Mouse (Mus musculus) cerebellum, postnatal 25 days (tissue): ENCODE data around the gene Slc4a2.
A peak's percentile ranks its signal among the peaks of the same experiment; 100 is the strongest.

Experiments used
- DNase-seq, 2 experiments: peaks; one replicate each; pipeline ENCODE4 v3.0.0; 2021; ENCODE audit warnings: mixed read lengths in 2 of 2

The Slc4a2 gene

GRCm38 (mm10) chr5:24470600-24470999 lies 47.0 kb downstream of the Slc4a2 start:
- DNase-seq, result peak; percentile 88 to 92

DNA sequence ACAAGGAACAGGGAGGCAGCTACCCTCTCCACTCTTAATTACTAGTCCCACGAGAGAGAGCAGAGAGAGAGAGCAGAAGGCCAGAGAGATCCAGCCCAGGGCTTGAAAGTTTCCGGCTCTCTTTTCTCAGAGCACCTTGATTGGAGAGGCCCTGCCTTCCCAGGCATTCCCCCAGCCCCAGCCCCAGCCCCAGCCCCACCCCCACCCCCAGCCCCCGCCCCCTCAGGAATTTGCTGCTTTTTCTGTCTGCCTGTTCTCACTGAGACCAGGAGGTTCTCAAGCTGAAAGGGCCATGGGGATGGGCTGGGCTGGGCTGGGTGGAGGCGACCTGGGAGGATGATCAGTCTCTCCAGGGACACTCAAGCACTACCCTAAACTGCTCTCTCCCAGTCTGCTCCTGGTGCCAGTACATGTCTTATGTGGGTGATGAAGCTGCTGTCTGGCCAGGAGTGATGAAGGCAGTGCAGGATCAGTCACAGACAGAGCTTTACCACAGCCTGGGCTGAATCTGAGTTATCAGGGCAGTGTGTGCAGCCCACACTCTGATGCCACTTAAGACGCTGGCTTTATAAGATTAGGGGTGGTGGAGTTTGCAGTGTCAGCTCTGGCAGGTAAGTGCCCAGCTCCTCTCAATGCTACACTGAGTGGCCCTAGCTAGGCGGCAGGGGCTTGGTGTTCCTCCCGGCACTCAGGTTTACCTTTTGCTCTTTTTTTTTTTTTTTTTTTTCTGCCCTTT lies 49.4 kb downstream of the Slc4a2 start:
- DNase-seq, result no peak

DNA sequence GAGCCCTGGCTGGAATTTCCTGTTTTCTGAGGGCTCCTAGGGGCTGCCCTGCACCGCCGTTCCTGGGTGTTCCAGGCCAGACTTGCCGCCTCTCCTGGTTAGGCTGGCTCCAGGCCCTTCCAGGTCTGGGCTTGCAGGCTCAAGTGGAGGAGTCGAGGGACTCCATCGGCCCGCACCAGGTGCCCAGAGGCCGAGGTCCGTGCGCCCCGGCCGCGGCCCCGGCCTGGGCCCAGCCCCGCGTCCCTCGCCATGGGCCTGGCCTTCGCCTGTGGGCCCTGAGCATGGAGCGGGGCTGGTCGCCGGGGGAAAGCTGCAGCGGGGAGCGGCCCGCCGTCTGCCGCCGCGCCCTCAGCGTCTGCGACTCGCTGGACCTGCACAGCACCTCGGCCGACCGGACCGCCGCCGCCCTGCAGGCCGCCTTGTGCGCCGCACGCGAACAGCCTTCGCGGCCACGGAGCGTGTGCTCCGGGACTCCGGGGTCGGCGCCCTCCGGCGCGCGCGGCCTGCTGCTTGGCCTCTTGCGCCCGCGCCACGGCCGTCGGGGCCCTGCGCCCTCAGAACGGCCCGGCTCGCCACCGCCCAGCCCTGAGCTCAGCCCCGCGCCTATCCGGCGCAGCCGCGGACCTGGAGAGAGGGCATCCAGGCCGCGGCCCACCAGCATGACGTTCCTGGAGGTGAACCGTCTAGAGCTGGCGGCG lies 50.5 kb downstream of the Slc4a2 start:
- peak; percentile 56 to 63 for DNase-seq

- DNase-seq, result peak in 1 of 2 experiments; percentile 63
Observed at GRCm38 (mm10) chr5:24474723-24475261, 51.2 kb downstream of the Slc4a2 start.

DNA sequence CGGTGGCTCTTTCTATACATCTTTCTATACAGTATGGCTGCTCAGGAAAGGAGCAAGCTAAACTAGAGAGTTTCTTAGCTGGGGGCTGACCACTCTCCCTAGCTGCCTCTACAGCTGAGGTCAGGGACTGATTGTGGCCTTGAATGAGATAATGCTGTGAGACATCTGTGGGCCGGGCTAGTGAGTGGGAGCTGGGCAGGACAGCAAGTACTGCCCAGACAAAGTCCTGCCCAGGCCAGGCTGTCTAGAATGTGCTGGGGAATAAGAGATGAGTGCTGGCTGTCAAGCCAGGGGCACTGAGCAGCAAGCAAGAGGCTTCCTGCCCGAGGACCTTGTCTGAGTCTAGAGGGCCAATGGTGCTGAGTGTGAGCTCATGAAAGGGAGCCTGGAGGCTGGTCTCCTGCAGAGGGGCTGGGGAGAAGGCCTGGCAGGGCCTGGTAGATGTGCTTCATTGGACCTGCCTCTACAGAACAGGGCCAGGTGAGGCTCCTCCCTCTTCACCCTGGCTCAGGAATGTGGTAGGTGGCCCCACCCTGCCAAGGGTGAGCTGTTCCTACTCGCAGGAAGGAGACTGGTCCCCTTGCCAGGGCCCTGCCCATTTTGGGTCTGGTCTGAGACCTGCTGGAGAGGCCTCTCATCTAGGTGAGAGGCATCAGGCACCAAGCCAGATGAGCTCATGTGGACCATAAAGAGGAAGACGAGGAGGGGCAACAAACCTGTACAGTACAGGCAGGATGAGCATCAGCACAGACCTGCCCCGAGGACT lies 52.0 kb downstream of the Slc4a2 start:
- peak; percentile 62 to 75 for DNase-seq

GRCm38 (mm10) chr5:24477909-24478308 lies 54.3 kb downstream of the Slc4a2 start:
- no peak for DNase-seq

- DNase-seq, result peak; percentile 75 to 85
Observed at GRCm38 (mm10) chr5:24481647-24482046, 58.0 kb downstream of the Slc4a2 start.

DNA sequence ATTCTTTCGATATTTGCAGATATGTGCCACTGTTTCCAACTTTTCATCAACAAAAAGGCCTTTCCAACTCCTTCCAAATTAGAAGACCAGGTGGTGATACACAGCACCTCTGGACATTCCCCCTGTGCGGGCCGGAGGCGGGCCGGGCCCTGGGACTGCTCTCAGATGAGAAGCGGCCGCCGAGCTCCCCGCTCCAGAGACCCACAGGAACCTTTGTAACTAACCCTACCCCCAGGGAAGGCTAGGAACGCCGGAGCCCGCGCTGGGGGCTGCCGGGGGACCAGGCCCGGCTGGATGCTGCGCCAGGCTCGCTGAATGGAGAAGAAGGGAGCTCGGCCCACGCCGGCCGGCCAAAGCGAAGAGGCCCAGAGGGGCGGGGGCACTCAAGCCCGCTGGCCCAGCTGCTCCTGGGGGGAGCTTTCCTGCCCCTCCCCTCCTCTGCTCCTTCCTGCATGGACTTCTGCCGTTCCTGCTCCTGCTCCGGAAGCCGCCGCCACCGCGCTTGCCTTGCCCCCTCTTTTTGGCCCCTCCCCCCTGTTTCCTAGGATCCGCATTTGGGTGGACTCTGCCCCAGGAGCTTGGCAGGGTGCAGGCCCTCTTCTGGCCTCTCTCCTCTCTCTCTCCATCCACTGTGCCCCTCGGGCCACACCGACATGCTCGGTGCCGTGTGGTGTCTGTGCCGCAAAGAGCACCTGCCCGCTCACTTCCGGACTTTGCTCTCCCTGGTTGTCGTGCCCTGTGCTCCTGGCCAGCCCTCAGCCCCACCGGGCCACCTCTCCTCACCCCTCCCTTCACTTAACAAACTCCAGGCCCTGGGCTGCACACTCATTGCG lies 58.8 kb downstream of the Slc4a2 start:
- DNase-seq, result peak in 1 of 2 experiments; percentile 35

DNA sequence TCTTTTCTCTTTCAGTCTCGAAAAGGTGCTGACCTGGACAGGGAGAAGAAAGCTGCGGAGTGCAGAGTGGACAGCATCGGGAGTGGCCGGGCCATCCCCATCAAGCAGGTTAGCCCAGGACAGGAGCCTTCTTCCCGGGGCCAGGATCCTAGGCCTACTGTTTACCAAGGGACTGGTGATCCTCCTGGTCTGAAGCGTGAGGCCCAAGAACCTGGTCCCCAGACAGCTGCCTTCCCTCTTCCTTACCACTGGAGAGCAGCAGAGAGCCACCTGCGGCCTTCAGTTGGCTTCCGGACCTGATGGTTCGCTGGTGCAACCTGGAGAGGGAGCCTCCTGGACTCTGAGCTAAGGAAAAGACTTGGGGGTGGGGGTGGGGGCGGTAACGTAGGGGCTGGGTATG lies 59.7 kb downstream of the Slc4a2 start:
- DNase-seq, result peak; percentile 81 to 83

DNA sequence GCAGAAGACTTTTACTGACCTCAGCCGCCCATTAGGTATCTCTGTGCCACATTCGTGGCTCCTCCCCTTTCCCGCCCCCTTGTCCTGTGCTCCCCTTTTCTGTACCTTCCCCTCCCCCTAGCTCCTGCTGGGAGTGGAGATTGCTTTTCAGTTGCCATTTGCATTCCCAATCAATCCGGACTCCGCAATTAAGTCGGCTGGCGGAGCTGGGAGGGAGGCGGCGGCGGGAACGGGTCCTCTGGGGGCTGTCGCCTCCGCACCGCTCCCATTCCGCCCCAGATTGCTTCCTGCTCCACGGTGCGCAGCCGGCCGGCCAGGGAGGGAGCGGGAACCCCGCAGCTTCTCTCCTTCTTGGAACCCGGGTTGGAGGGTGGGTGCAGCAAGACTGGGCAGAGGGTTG lies 61.3 kb downstream of the Slc4a2 start:
- DNase-seq, result peak in 1 of 2 experiments; percentile 36

DNA sequence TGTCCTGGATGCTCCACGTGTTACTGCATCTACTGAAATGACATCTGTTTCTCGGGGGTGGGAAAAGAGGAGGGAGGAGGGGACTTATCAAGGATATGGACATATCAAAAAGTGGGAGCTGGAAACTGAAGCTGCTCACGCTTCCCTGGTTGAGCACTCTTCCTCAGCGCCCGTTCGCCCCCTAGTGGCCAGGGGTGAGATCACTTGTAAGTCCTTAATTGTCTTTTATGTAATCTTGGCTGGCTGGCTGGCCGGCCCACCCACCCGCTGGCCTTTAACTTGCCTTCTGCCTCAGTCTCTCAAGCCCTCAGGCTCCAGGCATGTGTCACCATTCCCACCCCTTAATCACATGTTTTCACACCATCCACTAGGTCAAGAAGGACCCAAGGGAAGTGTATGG lies 62.5 kb downstream of the Slc4a2 start:
- DNase-seq, result peak; percentile 93 to 96

DNA sequence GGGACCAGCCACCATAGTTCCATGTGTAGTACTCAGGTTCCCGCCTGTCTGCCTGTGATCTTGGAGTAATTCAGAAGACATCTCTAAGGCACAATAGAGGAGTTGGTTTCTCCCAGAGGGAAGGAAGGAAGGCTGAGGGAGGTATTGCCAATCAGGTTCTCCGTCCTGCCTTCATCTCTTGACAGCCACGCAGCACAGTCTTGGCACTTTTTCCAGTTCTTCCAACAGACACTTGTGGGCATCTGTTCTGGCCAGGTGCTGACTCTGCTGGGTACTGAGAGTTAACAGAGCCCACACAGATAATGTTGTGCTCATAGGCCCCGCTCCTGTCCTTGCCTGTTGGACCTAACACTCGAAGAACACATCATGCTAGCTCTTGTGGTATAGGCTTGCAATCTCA lies 63.1 kb downstream of the Slc4a2 start:
- no peak for DNase-seq

- DNase-seq, result no peak
Observed at GRCm38 (mm10) chr5:24490413-24490920, 66.8 kb downstream of the Slc4a2 start.
